Comparison of ENCODE assay signal across 8 mouse cellular contexts in the genomic region with DNA sequence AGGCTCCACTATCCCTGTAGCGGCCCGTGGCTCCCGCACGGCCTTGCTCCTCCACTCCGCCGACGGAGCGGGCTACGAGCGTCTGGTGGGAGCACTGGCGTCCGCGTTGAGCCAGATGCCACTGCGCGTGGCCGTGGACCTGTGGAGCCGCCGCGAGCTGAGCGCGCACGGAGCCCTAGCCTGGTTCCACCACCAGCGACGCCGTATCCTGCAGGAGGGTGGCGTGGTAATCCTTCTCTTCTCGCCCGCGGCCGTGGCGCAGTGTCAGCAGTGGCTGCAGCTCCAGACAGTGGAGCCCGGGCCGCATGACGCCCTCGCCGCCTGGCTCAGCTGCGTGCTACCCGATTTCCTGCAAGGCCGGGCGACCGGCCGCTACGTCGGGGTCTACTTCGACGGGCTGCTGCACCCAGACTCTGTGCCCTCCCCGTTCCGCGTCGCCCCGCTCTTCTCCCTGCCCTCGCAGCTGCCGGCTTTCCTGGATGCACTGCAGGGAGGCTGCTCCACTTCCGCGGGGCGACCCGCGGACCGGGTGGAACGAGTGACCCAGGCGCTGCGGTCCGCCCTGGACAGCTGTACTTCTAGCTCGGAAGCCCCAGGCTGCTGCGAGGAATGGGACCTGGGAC. TPM values are rescaled to one million over a fixed set of nuclear protein-coding genes. Genes with fewer than 3 reads are reported as not detected.
A peak's percentile ranks its signal among the peaks of the same experiment; 100 is the strongest.
DNase-seq lines count a peak whose midpoint lies in the region; ATAC-seq and TF ChIP-seq lines count a peak whose summit lies in the region.

No protein-coding gene starts in this region.

- ATAC-seq in forebrain, postnatal 0 days, result peak; percentile 62
- peak; percentile 57 for ATAC-seq in intestine, embryonic 14.5 days (replicated peaks; ENCODE audit: low FRiP score, low TSS enrichment, low read depth)
- peak; percentile 49 for ATAC-seq in liver, embryonic 14.5 days (ENCODE audit: insufficient read depth)
- ATAC-seq in neural tube, embryonic 12.5 days (ENCODE audit: low FRiP score, low read depth), result peak; percentile 67

- peaks cover 19% of the 10 kb centered on the region for H3K4me1 ChIP-seq in forebrain, postnatal 0 days (ENCODE audit: insufficient read depth)
- H3K4me1 ChIP-seq in intestine, embryonic 14.5 days (replicated peaks; ENCODE audit: control insufficient read depth, insufficient read depth, low read length), result peaks cover 11% of the 10 kb centered on the region; the same call in 1 of the 2 replicates
- peaks cover 6 to 15% of the 10 kb centered on the region in 2 experiments; a peak in 3 of 4 replicates for H3K4me1 ChIP-seq in liver, embryonic 14.5 days (replicated peaks; ENCODE audit: control insufficient read depth in 2 of 2, insufficient read depth in 2 of 2, low read length in 1 of 2)
- H3K4me1 ChIP-seq in neural tube, embryonic 12.5 days, result peaks cover 21% of the 10 kb centered on the region

- TF ChIP-seq EP300 in liver, embryonic 14.5 days (IDR thresholded peaks at IDR 0.05; ENCODE audit: low read depth), result no peak

- no peaks in the 10 kb centered on the region for H3K27me3 ChIP-seq in forebrain, postnatal 0 days (ENCODE audit: insufficient read depth, low read length)
- H3K27me3 ChIP-seq in intestine, embryonic 14.5 days (replicated peaks; ENCODE audit: control insufficient read depth, insufficient read depth, low read length), result peaks cover 24% of the 10 kb centered on the region
- peaks cover 8% of the 10 kb centered on the region for H3K27me3 ChIP-seq in liver, embryonic 14.5 days (ENCODE audit: control insufficient read depth, insufficient read depth, low read length)
- peaks cover 7% of the 10 kb centered on the region; the same call in 1 of the 2 replicates for H3K27me3 ChIP-seq in neural tube, embryonic 12.5 days (replicated peaks)

- H3K9ac ChIP-seq in forebrain, postnatal 0 days, result peak overlapping the region; percentile 83
- H3K9ac ChIP-seq in intestine, embryonic 14.5 days (ENCODE audit: low read length), result peak overlapping the region; percentile 42
- peak overlapping the region; percentile 10 for H3K9ac ChIP-seq in liver, embryonic 14.5 days (replicated peaks)
- H3K9ac ChIP-seq in neural tube, embryonic 12.5 days, result peak overlapping the region; percentile 77

- peak overlapping the region; percentile 66 for H3K4me3 ChIP-seq in forebrain, postnatal 0 days (ENCODE audit: low read depth, low read length)
- peak overlapping the region; percentile 44 for H3K4me3 ChIP-seq in intestine, embryonic 14.5 days (ENCODE audit: low read depth, low read length)
- H3K4me3 ChIP-seq in liver, embryonic 14.5 days (ENCODE audit: insufficient read depth in 1 of 2, low read depth in 2 of 2, low read length in 2 of 2), result peak overlapping the region; percentile 58 to 59
- H3K4me3 ChIP-seq in neural tube, embryonic 12.5 days, result peak overlapping the region; percentile 63

- peak; percentile 44 for TF ChIP-seq CTCF in forebrain, postnatal 0 days (IDR thresholded peaks at IDR 0.05; ENCODE audit: low read depth)
- peak; percentile 26; the same call in 1 of the 2 replicates for TF ChIP-seq CTCF in liver, embryonic 14.5 days (IDR thresholded peaks at IDR 0.05; ENCODE audit: low read depth)

- H3K9me3 ChIP-seq in forebrain, postnatal 0 days (ENCODE audit: low read length), result no peaks in the 10 kb centered on the region
- H3K9me3 ChIP-seq in intestine, embryonic 14.5 days (ENCODE audit: control insufficient read depth, low read length), result no peaks in the 10 kb centered on the region
- no peaks in the 10 kb centered on the region for H3K9me3 ChIP-seq in liver, embryonic 14.5 days (ENCODE audit: control insufficient read depth, low read length)
- H3K9me3 ChIP-seq in neural tube, embryonic 12.5 days, result no peaks in the 10 kb centered on the region

- H3K36me3 ChIP-seq in forebrain, postnatal 0 days (ENCODE audit: insufficient read depth), result peaks cover 7% of the 10 kb centered on the region; the same call in 1 of the 2 replicates
- no peaks in the 10 kb centered on the region for H3K36me3 ChIP-seq in intestine, embryonic 14.5 days (ENCODE audit: control insufficient read depth, insufficient read depth, low read length)
- H3K36me3 ChIP-seq in liver, embryonic 14.5 days (replicated peaks; ENCODE audit: control insufficient read depth, insufficient read depth, low read depth), result no peaks in the 10 kb centered on the region
- H3K36me3 ChIP-seq in neural tube, embryonic 12.5 days, result no peaks in the 10 kb centered on the region

- peak overlapping the region; percentile 88 for H3K27ac ChIP-seq in forebrain, postnatal 0 days (ENCODE audit: low read depth, low read length)
- peak overlapping the region; percentile 71; the same call in 1 of the 2 replicates for H3K27ac ChIP-seq in intestine, embryonic 14.5 days (ENCODE audit: low read depth)
- H3K27ac ChIP-seq in liver, embryonic 14.5 days, result no peak overlapping the region
- peak overlapping the region; percentile 75 for H3K27ac ChIP-seq in neural tube, embryonic 12.5 days

- H3K4me2 ChIP-seq in forebrain, postnatal 0 days (ENCODE audit: low read depth), result peak overlapping the region; percentile 70
- H3K4me2 ChIP-seq in intestine, embryonic 14.5 days (ENCODE audit: low read length), result peak overlapping the region; percentile 88
- H3K4me2 ChIP-seq in liver, embryonic 14.5 days (ENCODE audit: low read depth), result peak overlapping the region; percentile 73
- peak overlapping the region; percentile 66 for H3K4me2 ChIP-seq in neural tube, embryonic 12.5 days (replicated peaks)

- DNase-seq in right cerebral cortex, adult 18-20 months, result peak; percentile 59
- no peak for DNase-seq in right cerebral cortex, postnatal 36 days (ENCODE audit: low spot score in 2 of 2)
- peak; percentile 77 for DNase-seq in cerebellum, adult 9-11 months
- peak; percentile 55 for DNase-seq in forebrain, postnatal 0 days
- DNase-seq in intestine, embryonic 14.5 days (ENCODE audit: low spot score), result peak; percentile 63
- peak in 1 of 3 experiments; percentile 9 for DNase-seq in liver, embryonic 14.5 days (ENCODE audit: low read depth in 3 of 3, low spot score in 3 of 3)
- no peak for DNase-seq in urinary bladder, postnatal 4 days (ENCODE audit: low spot score in 2 of 2)

- WGBS in forebrain, postnatal 0 days, result 5% methylated on average over 65 of the region's 65 CpGs
- 3% methylated on average over 65 of the region's 65 CpGs for WGBS in intestine, embryonic 14.5 days
- WGBS in liver, embryonic 14.5 days (ENCODE audit: insufficient replicate concordance), result under 1% methylated on average over 65 of the region's 65 CpGs
- under 1% methylated on average over 65 of the region's 65 CpGs for WGBS in neural tube, embryonic 12.5 days

RNA-seq across cellular contexts. Expression of gene Creld1, which starts 0.5 kb away (rescaled TPM):
- 34.0 and 39.5 TPM in 2 replicates for total RNA-seq in forebrain, postnatal 0 days (2014; rRNA removed)
- 45.5 and 52.7 TPM in 2 replicates for polyA plus RNA-seq in forebrain, postnatal 0 days (2015; fragmentation: Nextera tagmentation; extraction: Ambion mirVana)
- 20.1 and 20.2 TPM in 2 replicates for polyA plus RNA-seq in intestine, embryonic 14.5 days (2014; fragmentation: Nextera tagmentation; extraction: Ambion mirVana)
- polyA plus RNA-seq in liver, embryonic 14.5 days (2012; rRNA removed), result 2.7 and 3.1 TPM in 2 replicates
- 3.9 and 5.1 TPM in 2 replicates for polyA plus RNA-seq in liver, embryonic 14.5 days (2014; fragmentation: Nextera tagmentation; extraction: Ambion mirVana)
- 58.0 and 62.5 TPM in 2 replicates for polyA plus RNA-seq in neural tube, embryonic 12.5 days (2016; fragmentation: Nextera tagmentation; extraction: Ambion mirVana)

RNA-seq across cellular contexts. Expression of gene Il17rc, which starts 11.4 kb away (rescaled TPM):
- total RNA-seq in forebrain, postnatal 0 days (2014; rRNA removed), result 3.2 and 3.8 TPM in 2 replicates
- polyA plus RNA-seq in forebrain, postnatal 0 days (2015; fragmentation: Nextera tagmentation; extraction: Ambion mirVana), result 4.3 and 4.8 TPM in 2 replicates
- polyA plus RNA-seq in intestine, embryonic 14.5 days (2014; fragmentation: Nextera tagmentation; extraction: Ambion mirVana), result 15.3 and 18.5 TPM in 2 replicates
- polyA plus RNA-seq in liver, embryonic 14.5 days (2012; rRNA removed), result 3.4 and 4.3 TPM in 2 replicates
- polyA plus RNA-seq in liver, embryonic 14.5 days (2014; fragmentation: Nextera tagmentation; extraction: Ambion mirVana), result 3.4 and 5.6 TPM in 2 replicates
- 2.4 and 3.0 TPM in 2 replicates for polyA plus RNA-seq in neural tube, embryonic 12.5 days (2016; fragmentation: Nextera tagmentation; extraction: Ambion mirVana)

RNA-seq across cellular contexts. Expression of gene Prrt3, which starts 19.1 kb away (rescaled TPM):
- 17.1 and 18.0 TPM in 2 replicates for total RNA-seq in forebrain, postnatal 0 days (2014; rRNA removed)
- 9.6 and 13.5 TPM in 2 replicates for polyA plus RNA-seq in forebrain, postnatal 0 days (2015; fragmentation: Nextera tagmentation; extraction: Ambion mirVana)
- polyA plus RNA-seq in intestine, embryonic 14.5 days (2014; fragmentation: Nextera tagmentation; extraction: Ambion mirVana), result 0.26 and 0.32 TPM in 2 replicates
- not detected in 2 replicates for polyA plus RNA-seq in liver, embryonic 14.5 days (2012; rRNA removed)
- polyA plus RNA-seq in liver, embryonic 14.5 days (2014; fragmentation: Nextera tagmentation; extraction: Ambion mirVana), result not detected in 2 replicates
- polyA plus RNA-seq in neural tube, embryonic 12.5 days (2016; fragmentation: Nextera tagmentation; extraction: Ambion mirVana), result 2.6 TPM in 2 replicates

RNA-seq across cellular contexts. Expression of gene Il17re, which starts 24.3 kb away (rescaled TPM):
- total RNA-seq in forebrain, postnatal 0 days (2014; rRNA removed), result not detected in 2 replicates
- polyA plus RNA-seq in forebrain, postnatal 0 days (2015; fragmentation: Nextera tagmentation; extraction: Ambion mirVana), result 0.14 and 0.28 TPM in 2 replicates
- polyA plus RNA-seq in intestine, embryonic 14.5 days (2014; fragmentation: Nextera tagmentation; extraction: Ambion mirVana), result 8.4 and 9.0 TPM in 2 replicates
- polyA plus RNA-seq in liver, embryonic 14.5 days (2012; rRNA removed), result 0.11 and 0.24 TPM in 2 replicates
- 0.08 TPM in 1 of 2 replicates, not detected in the other for polyA plus RNA-seq in liver, embryonic 14.5 days (2014; fragmentation: Nextera tagmentation; extraction: Ambion mirVana)
- 0.73 and 1.6 TPM in 2 replicates for polyA plus RNA-seq in neural tube, embryonic 12.5 days (2016; fragmentation: Nextera tagmentation; extraction: Ambion mirVana)

RNA-seq across cellular contexts. Expression of gene Jagn1, which starts 40.2 kb away (rescaled TPM):
- 37.7 and 43.6 TPM in 2 replicates for total RNA-seq in forebrain, postnatal 0 days (2014; rRNA removed)
- polyA plus RNA-seq in forebrain, postnatal 0 days (2015; fragmentation: Nextera tagmentation; extraction: Ambion mirVana), result 61.3 and 81.8 TPM in 2 replicates
- polyA plus RNA-seq in intestine, embryonic 14.5 days (2014; fragmentation: Nextera tagmentation; extraction: Ambion mirVana), result 80.0 and 84.6 TPM in 2 replicates
- 23.1 and 24.3 TPM in 2 replicates for polyA plus RNA-seq in liver, embryonic 14.5 days (2012; rRNA removed)
- 27.0 and 31.7 TPM in 2 replicates for polyA plus RNA-seq in liver, embryonic 14.5 days (2014; fragmentation: Nextera tagmentation; extraction: Ambion mirVana)
- polyA plus RNA-seq in neural tube, embryonic 12.5 days (2016; fragmentation: Nextera tagmentation; extraction: Ambion mirVana), result 78.0 and 81.3 TPM in 2 replicates

Comparison
In these comparisons a context has a peak if more than half of its experiments do, and no peak if none do; other contexts are left out.
1. DNase-seq: peak in right cerebral cortex, adult 18-20 months (single experiment), cerebellum, adult 9-11 months (single experiment), forebrain, postnatal 0 days (single experiment) and intestine, embryonic 14.5 days (single experiment); none in right cerebral cortex, postnatal 36 days (0 of 2) and urinary bladder, postnatal 4 days (0 of 2).
2. H3K9ac ChIP-seq: peak in every context shown above with its lines; median percentile 83 in forebrain, postnatal 0 days; 77 in neural tube, embryonic 12.5 days; 42 in intestine, embryonic 14.5 days; 10 in liver, embryonic 14.5 days.
3. Peak in every context shown above with its lines, with median percentiles within 50 percentile points of each other: ATAC-seq, H3K4me2 ChIP-seq and H3K4me3 ChIP-seq.